Mouse (Mus musculus) small intestine, adult 2 months (tissue): Measurements from ENCODE around the gene Glg1. TPM values are rescaled to one million over a fixed set of nuclear protein-coding genes. Genes with fewer than 3 reads are reported as not detected.

Experiments used
- H3K27ac ChIP-seq: fragments of 200-500 bp; 2 replicates; pipeline ENCODE4 v1.5.1; 2012; ENCODE audit warnings: low read depth, low read length, control low read depth, inconsistent platforms; ENCODE audit not compliant: insufficient read depth
- H3K27me3 ChIP-seq: fragments of 200-500 bp; 2 replicates; pipeline ENCODE4 v1.6.1; 2012; ENCODE audit warnings: mild to moderate bottlenecking, moderate library complexity, low read length, inconsistent platforms; ENCODE audit not compliant: control insufficient read depth, insufficient read depth
- H3K36me3 ChIP-seq: fragments of 200-500 bp; 2 replicates; pipeline ENCODE4 v1.6.1; 2012; ENCODE audit warnings: mild to moderate bottlenecking, low read length, control low read depth, inconsistent platforms; ENCODE audit not compliant: control insufficient read depth, insufficient read depth
- H3K4me1 ChIP-seq: fragments of 200-500 bp; 2 replicates; pipeline ENCODE4 v1.6.1; 2012; ENCODE audit warnings: low read length, inconsistent platforms, mixed read lengths; ENCODE audit not compliant: control insufficient read depth, insufficient read depth, insufficient read length
- H3K4me3 ChIP-seq: fragments of 200-500 bp; 2 replicates; pipeline ENCODE4 v1.5.1; 2012; ENCODE audit warnings: low read depth, mild to moderate bottlenecking, control low read depth, inconsistent platforms, low read length, moderate library complexity
- CTCF ChIP-seq: fragments of 200-500 bp; IDR thresholded peaks from 2 replicates; pipeline ENCODE4 v1.5.1; 2012; ENCODE audit warnings: low read depth, mild to moderate bottlenecking, control low read depth, inconsistent platforms, low read length, moderate library complexity, mixed read lengths; ENCODE audit not compliant: insufficient replicate concordance, insufficient read length; ENCODE audit errors: extremely low read depth
- POLR2A ChIP-seq: fragments of 200-500 bp; IDR thresholded peaks from 2 replicates; pipeline ENCODE4 v1.6.1; 2012; ENCODE audit warnings: low read depth, mild to moderate bottlenecking, control low read depth, inconsistent platforms, low read length, moderate library complexity
- WGBS: fragments of 180-500 bp; shearing (Covaris S2); methylation state at CpG from one replicate; pipeline ENCODE4 v1.1.7; 2018; 5-methylcytosine and 5-hydroxymethylcytosine counted together
- polyA plus RNA-seq: library from polyadenylated mRNA; depleted of rRNA; stranded (reverse); fragments of >200 nt; gene quantifications from 2 replicates; pipeline ENCODE4 v1.2.3, GENCODE M21; 2012

The Glg1 gene
- polyA plus RNA-seq, 1 experiment, result 26.0 TPM

DNA sequence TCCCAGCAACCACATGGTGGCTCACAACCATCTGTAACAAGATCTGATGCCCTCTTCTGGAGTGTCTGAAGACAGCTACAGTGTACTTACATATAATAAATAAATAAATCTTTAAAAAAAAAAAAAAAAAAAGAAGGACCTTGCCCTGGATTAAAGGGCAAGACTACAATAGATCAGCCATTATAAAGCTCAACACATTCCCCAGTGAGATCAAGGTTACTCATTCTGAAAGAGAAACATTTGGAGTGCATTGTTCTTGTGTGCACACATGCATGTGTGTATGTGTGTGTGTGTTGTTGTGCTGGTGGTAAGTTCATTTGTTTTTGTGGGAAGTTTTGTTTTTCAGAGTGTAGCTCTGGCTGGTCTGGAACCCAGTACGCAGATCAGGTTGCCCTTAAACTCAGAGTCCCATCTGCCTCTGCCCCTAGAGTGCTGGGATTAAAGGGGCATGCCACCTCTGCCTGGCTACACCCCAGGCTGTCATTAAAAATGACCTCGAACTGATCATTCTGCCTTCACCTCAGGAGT, 5.7 kb upstream of the Glg1 start:
- WGBS, result 57% methylated on average over 2 of the region's 2 CpGs

GRCm38 (mm10) chr8:111261981-111262381, 3.0 kb upstream of the Glg1 start:
- TF ChIP-seq CTCF (no peak), POLR2A (no peak)
- Histone ChIP-seq H3K4me1 (peaks cover 4% of the 10 kb centered on the region), H3K36me3 (no peaks in the 10 kb centered on the region), H3K4me3 (no peak overlapping the region), H3K27ac (no peak overlapping the region), H3K27me3 (no peaks in the 10 kb centered on the region)
- 60% methylated on average over 4 of the region's 4 CpGs for WGBS

More for the DNA sequence above, 5.7 kb upstream of the Glg1 start:
- H3K27ac ChIP-seq, result peak overlapping the region; percentile 66
- no peaks in the 10 kb centered on the region for H3K27me3 ChIP-seq
- no peaks in the 10 kb centered on the region for H3K36me3 ChIP-seq
- H3K4me3 ChIP-seq, result no peak overlapping the region
- H3K4me1 ChIP-seq, result peaks cover 4% of the 10 kb centered on the region; the same call in 1 of the 2 replicates
- no peak for TF ChIP-seq CTCF
- no peak for TF ChIP-seq POLR2A

- TF ChIP-seq POLR2A (no peak), CTCF (no peak)
- no peak overlapping the region for H3K4me3 ChIP-seq
Measured at GRCm38 (mm10) chr8:111260251-111260650, 1.2 kb upstream of the Glg1 start.

DNA sequence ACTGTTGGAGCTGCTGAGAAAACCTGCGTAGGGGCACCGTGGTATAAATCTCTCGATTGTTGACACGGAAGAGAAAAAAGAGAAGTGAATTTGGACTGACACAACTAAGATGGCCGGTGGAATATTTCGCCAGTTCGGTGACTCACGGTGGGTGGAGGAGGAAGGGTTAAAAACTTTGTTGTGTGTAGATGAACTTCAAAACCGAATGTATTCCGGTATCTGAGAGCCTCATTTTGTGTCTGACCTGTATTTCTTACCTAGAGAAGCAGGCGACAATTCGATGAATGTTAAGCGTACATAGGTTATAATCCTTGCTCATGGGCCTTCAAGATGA, 359 bp upstream of the Glg1 start:
- H3K4me3 ChIP-seq, result peak overlapping the region; percentile 87
- peak overlapping the region; percentile 57 for H3K27ac ChIP-seq
- WGBS, result 4% methylated on average over 13 of the region's 13 CpGs
- H3K4me1 ChIP-seq, result no peaks in the 10 kb centered on the region; the same call in 1 of the 2 replicates
- no peaks in the 10 kb centered on the region for H3K27me3 ChIP-seq
- H3K36me3 ChIP-seq, result no peaks in the 10 kb centered on the region
- TF ChIP-seq POLR2A, result no peak
- TF ChIP-seq CTCF, result no peak

More at GRCm38 (mm10) chr8:111260251-111260650, 1.2 kb upstream of the Glg1 start:
- no peaks in the 10 kb centered on the region for H3K36me3 ChIP-seq
- H3K27ac ChIP-seq, result no peak overlapping the region
- 92% methylated on average over 5 of the region's 5 CpGs for WGBS
- peaks cover 4% of the 10 kb centered on the region for H3K4me1 ChIP-seq
- no peaks in the 10 kb centered on the region for H3K27me3 ChIP-seq

DNA sequence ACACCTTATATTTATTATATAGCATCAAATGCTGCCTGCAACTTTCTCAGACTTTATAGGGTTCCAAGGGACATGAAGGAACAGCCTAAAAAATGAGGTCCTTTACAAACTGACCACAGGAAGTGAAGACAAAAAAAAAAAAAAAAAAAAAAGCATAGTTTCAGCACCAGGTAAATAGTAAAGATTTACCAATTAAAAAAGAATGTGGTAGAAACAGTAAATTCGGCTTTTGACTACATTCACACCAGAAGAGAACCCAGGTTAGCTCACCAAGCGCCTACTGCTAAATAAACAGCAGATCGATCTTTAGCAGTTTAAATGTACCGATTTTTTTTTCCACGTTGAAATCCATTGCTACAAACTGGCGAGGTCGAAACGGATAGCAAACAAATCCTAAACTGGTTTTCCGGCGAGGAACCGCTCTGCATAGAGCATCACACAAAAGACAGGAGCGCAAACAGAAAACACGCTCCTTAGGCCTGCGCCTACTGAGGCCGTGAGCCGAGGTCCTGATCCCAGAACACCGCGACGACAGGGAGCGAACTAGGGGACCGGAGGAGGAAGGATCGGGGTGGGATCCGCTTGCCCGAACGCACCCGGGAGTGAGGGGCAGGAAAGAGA, 896 bp downstream of the Glg1 start:
- Histone ChIP-seq H3K27ac (peak overlapping the region; percentile 91), H3K27me3 (no peaks in the 10 kb centered on the region), H3K36me3 (no peaks in the 10 kb centered on the region), H3K4me3 (peak overlapping the region; percentile 87), H3K4me1 (no peaks in the 10 kb centered on the region; the same call in 1 of the 2 replicates)
- whole genome bisulfite sequencing, result under 1% methylated on average over 26 of the region's 26 CpGs
- TF ChIP-seq CTCF, result no peak
- TF ChIP-seq POLR2A, result no peak

DNA sequence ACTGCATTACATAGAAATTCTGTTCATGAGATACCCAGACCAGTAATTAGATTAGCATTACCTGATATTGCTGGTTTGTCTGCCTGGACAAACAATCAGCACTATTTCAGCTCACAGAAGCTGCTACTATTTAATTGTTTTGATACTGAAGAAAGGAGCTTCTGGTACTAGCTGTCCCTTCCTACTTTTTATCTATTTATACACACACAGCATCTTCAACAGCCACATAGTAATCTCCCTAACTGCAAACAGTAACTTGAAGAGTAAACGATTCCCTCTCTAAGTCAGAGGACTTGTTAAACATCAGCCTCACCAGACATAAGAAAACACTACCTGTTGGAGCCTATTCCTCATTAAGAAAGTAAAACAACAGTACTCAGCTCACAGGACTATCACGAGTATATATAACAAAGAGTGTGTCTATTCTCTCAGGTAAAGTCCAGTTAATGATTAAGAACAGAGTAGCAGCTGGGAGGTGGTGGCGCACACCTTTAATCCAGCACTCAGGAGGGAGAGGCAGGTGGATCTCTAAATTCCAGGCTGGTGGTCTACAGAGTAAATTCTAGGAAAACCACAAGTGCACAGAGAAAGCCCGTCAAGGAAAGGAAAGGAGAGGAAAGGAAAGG, 6.4 kb downstream of the Glg1 start:
- H3K4me1 ChIP-seq, result peaks cover 2% of the 10 kb centered on the region
- no peak overlapping the region for H3K4me3 ChIP-seq
- 29% methylated on average over 4 of the region's 4 CpGs for WGBS
- no peaks in the 10 kb centered on the region for H3K36me3 ChIP-seq
- no peaks in the 10 kb centered on the region for H3K27me3 ChIP-seq
- H3K27ac ChIP-seq, result peak overlapping the region; percentile 21; the same call in 1 of the 2 replicates
- TF ChIP-seq POLR2A, result no peak
- no peak for TF ChIP-seq CTCF

DNA sequence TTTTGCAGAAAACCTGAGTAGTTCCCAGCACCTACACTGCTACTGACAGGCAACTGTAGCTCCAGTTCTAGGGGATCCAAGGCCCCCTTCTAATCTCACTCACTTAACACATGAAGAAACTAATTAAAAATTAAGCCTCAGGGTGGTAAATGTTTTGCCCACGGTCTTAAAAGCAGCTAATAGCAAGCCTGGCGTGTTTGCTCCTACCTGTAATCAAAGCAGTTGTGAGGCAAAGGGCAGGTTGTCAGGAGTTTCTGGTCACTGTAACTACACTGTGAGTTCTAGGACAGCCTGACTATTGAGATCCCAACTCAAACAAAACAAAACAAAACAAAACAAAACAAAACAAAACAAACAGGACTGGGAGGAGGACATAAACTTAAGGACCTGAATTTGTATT, 8.9 kb downstream of the Glg1 start:
- H3K4me3 ChIP-seq, result no peak overlapping the region
- TF ChIP-seq CTCF (no peak), POLR2A (no peak)
- no peaks in the 10 kb centered on the region for H3K36me3 ChIP-seq
- H3K4me1 ChIP-seq, result peaks cover 6% of the 10 kb centered on the region; the same call in 1 of the 2 replicates
- H3K27ac ChIP-seq, result no peak overlapping the region
- 35% methylated on average over 2 of the region's 2 CpGs for WGBS
- no peaks in the 10 kb centered on the region for H3K27me3 ChIP-seq
